13 mouse cellular contexts compared by ENCODE assay signal in genomic region chr2:181677755-181678098, GRCm38 (mm10). TPM values are rescaled to one million over a fixed set of nuclear protein-coding genes. Genes with fewer than 3 reads are reported as not detected.
DNase-seq lines count a peak whose midpoint lies in the region; ATAC-seq and TF ChIP-seq lines count a peak whose summit lies in the region.
"Had no signal": no experiment of that assay in that cellular context is flagged by ENCODE, and none has a peak within 500 bp of the region (broad histone marks: within the 10 kb centered on the region; RNA-seq: fewer than 3 reads in every experiment).

No protein-coding gene starts in this region.

- H3K4me3 ChIP-seq in liver, postnatal 0 days (ENCODE audit: low read depth, low read length) = no peak overlapping the region
- H3K4me3 ChIP-seq in liver, embryonic 11.5 days (ENCODE audit: low read depth, low read length) = no peak overlapping the region
- no peak overlapping the region for H3K4me3 ChIP-seq in kidney, embryonic 16.5 days (ENCODE audit: low read length)
- H3K4me3 ChIP-seq: erythroblast, embryonic 14.5 days; liver, embryonic 15.5 days had no signal

- H3K9ac ChIP-seq in liver, postnatal 0 days (replicated peaks) = no peak overlapping the region
- H3K9ac ChIP-seq in liver, embryonic 11.5 days (ENCODE audit: low read depth, low read length) = no peak overlapping the region
- 0 out of 2 replicates have a peak overlapping the region, but pooled peaks have one; percentile 22 for H3K9ac ChIP-seq in kidney, embryonic 16.5 days (replicated peaks; ENCODE audit: low read length)
- H3K9ac ChIP-seq: liver, embryonic 15.5 days had no signal

- H3K9me3 ChIP-seq in liver, postnatal 0 days (ENCODE audit: low read length) = no peaks in the 10 kb centered on the region
- no peaks in the 10 kb centered on the region for H3K9me3 ChIP-seq in liver, embryonic 11.5 days (ENCODE audit: control insufficient read depth, low read length)
- no peaks in the 10 kb centered on the region for H3K9me3 ChIP-seq in kidney, embryonic 16.5 days (ENCODE audit: low read length)
- H3K9me3 ChIP-seq: liver, embryonic 15.5 days had no signal

- ATAC-seq in liver, postnatal 0 days = no peak
- ATAC-seq in liver, embryonic 11.5 days (replicated peaks; ENCODE audit: low FRiP score) = no peak
- ATAC-seq in kidney, embryonic 16.5 days (ENCODE audit: low FRiP score, low TSS enrichment) = no peak

- H3K36me3 ChIP-seq in liver, postnatal 0 days (replicated peaks; ENCODE audit: insufficient read depth, low read length) = no peaks in the 10 kb centered on the region
- no peaks in the 10 kb centered on the region for H3K36me3 ChIP-seq in liver, embryonic 11.5 days (ENCODE audit: control insufficient read depth, insufficient read depth, low read length)
- no peaks in the 10 kb centered on the region for H3K36me3 ChIP-seq in kidney, embryonic 16.5 days (ENCODE audit: insufficient read depth, low read length)
- H3K36me3 ChIP-seq: liver, embryonic 15.5 days had no signal

- peaks cover 7% of the 10 kb centered on the region; the same call in 1 of the 2 replicates for H3K27me3 ChIP-seq in liver, postnatal 0 days (ENCODE audit: insufficient read depth, low read length)
- peaks cover 14% of the 10 kb centered on the region for H3K27me3 ChIP-seq in liver, embryonic 11.5 days (replicated peaks; ENCODE audit: control insufficient read depth, insufficient read depth, low read length)
- peaks cover 7% of the 10 kb centered on the region for H3K27me3 ChIP-seq in kidney, embryonic 16.5 days (ENCODE audit: insufficient read depth, low read length)

- H3K4me2 ChIP-seq in liver, postnatal 0 days (ENCODE audit: low read depth, low read length) = no peak overlapping the region
- H3K4me2 ChIP-seq in liver, embryonic 11.5 days = no peak overlapping the region
- H3K4me2 ChIP-seq in kidney, embryonic 16.5 days (replicated peaks; ENCODE audit: low read depth, low read length) = no peak overlapping the region
- H3K4me2 ChIP-seq: liver, embryonic 15.5 days had no signal

- TF ChIP-seq EP300 in liver, postnatal 0 days (IDR thresholded peaks at IDR 0.05; ENCODE audit: low read depth) = no peak

- H3K4me1 ChIP-seq in liver, postnatal 0 days (ENCODE audit: insufficient read depth) = peaks cover 17% of the 10 kb centered on the region
- H3K4me1 ChIP-seq in liver, embryonic 11.5 days (replicated peaks; ENCODE audit: control insufficient read depth, insufficient read depth, low read length) = peaks cover 16% of the 10 kb centered on the region
- H3K4me1 ChIP-seq in kidney, embryonic 16.5 days (ENCODE audit: insufficient read depth, low read length) = peaks cover 27% of the 10 kb centered on the region

- WGBS in liver, postnatal 0 days (ENCODE audit: insufficient replicate concordance) = 41% methylated on average over 3 of the region's 3 CpGs
- WGBS in liver, embryonic 11.5 days = 38% methylated on average over 3 of the region's 3 CpGs
- WGBS in kidney, embryonic 16.5 days = 58% methylated on average over 3 of the region's 3 CpGs

- DNase-seq in heart, adult 18-20 months = peak; percentile 32 to 56
- no peak for DNase-seq in heart, postnatal 4 days
- DNase-seq in liver, postnatal 0 days = no peak
- DNase-seq in liver, embryonic 11.5 days (ENCODE audit: low spot score) = no peak
- DNase-seq in lung, postnatal 25 days (ENCODE audit: low spot score) = peak; percentile 62
- no peak for DNase-seq in right cerebral cortex, adult 2 months (ENCODE audit: low spot score in 2 of 2)
- DNase-seq in embryo, embryonic 9.5 days (ENCODE audit: extremely low spot score) = no peak
- DNase-seq: cerebellum, adult 2 months; thymus, postnatal 25 days had no signal

- H3K27ac ChIP-seq in liver, postnatal 0 days (ENCODE audit: low read depth) = 0 out of 2 replicates have a peak overlapping the region, but pooled peaks have one; percentile 34
- no peak overlapping the region for H3K27ac ChIP-seq in liver, embryonic 11.5 days (ENCODE audit: low read depth, low read length)
- H3K27ac ChIP-seq in kidney, embryonic 16.5 days (ENCODE audit: low read length) = peak overlapping the region; percentile 63
- H3K27ac ChIP-seq: liver, embryonic 15.5 days had no signal

- TF ChIP-seq CTCF in liver, postnatal 0 days (IDR thresholded peaks at IDR 0.05; ENCODE audit: low read depth) = no peak

RNA-seq across cellular contexts. Expression of gene Tcea2, which starts 2.4 kb away (rescaled TPM):
- total RNA-seq in heart, adult 18-20 months (2021) = 1 to 10 TPM; 5.1 to 5.8 TPM
- total RNA-seq in heart, postnatal 4 days (2021) = 10 to 100 TPM in 1 of 2 experiments, 1 to 10 TPM in 1; 9.9 to 11.1 TPM
- 3.8 and 4.4 TPM in 2 replicates for polyA plus RNA-seq in liver, postnatal 0 days (2015; fragmentation: Nextera tagmentation; extraction: Ambion mirVana)
- polyA plus RNA-seq in liver, embryonic 11.5 days (2014; fragmentation: Nextera tagmentation; extraction: Ambion mirVana) = 8.1 and 12.1 TPM in 2 replicates
- polyA plus RNA-seq in kidney, embryonic 16.5 days (2015; fragmentation: Nextera tagmentation; extraction: Ambion mirVana) = 29.3 and 29.9 TPM in 2 replicates
- polyA plus RNA-seq: erythroblast, embryonic 14.5 days had no signal

RNA-seq across cellular contexts. Expression of gene Sox18, which starts 6.3 kb away (rescaled TPM):
- total RNA-seq in heart, adult 18-20 months (2021) = 10 to 100 TPM; 38.7 to 49.6 TPM
- total RNA-seq in heart, postnatal 4 days (2021) = 10 to 100 TPM; 75.9 to 80.3 TPM
- polyA plus RNA-seq in liver, postnatal 0 days (2015; fragmentation: Nextera tagmentation; extraction: Ambion mirVana) = 11.4 and 12.2 TPM in 2 replicates
- polyA plus RNA-seq in liver, embryonic 11.5 days (2014; fragmentation: Nextera tagmentation; extraction: Ambion mirVana) = 16.1 and 19.4 TPM in 2 replicates
- polyA plus RNA-seq in kidney, embryonic 16.5 days (2015; fragmentation: Nextera tagmentation; extraction: Ambion mirVana) = 61.6 and 65.2 TPM in 2 replicates

RNA-seq across cellular contexts. Expression of gene Rgs19, which starts 16.1 kb away (rescaled TPM):
- total RNA-seq in heart, adult 18-20 months (2021) = 1 to 10 TPM; 7.4 to 7.7 TPM
- total RNA-seq in heart, postnatal 4 days (2021) = 10 to 100 TPM; 11.3 to 15.8 TPM
- polyA plus RNA-seq in liver, postnatal 0 days (2015; fragmentation: Nextera tagmentation; extraction: Ambion mirVana) = 18.6 and 20.5 TPM in 2 replicates
- polyA plus RNA-seq in liver, embryonic 11.5 days (2014; fragmentation: Nextera tagmentation; extraction: Ambion mirVana) = 51.4 and 51.8 TPM in 2 replicates
- polyA plus RNA-seq in kidney, embryonic 16.5 days (2015; fragmentation: Nextera tagmentation; extraction: Ambion mirVana) = 67.7 and 72.1 TPM in 2 replicates

RNA-seq across cellular contexts. Expression of gene Lkaaear1, which starts 20.5 kb away (rescaled TPM):
- not detected for total RNA-seq in heart, adult 18-20 months (2021)
- not detected for total RNA-seq in heart, postnatal 4 days (2021)
- not detected in 2 replicates for polyA plus RNA-seq in liver, postnatal 0 days (2015; fragmentation: Nextera tagmentation; extraction: Ambion mirVana)
- not detected in 2 replicates for polyA plus RNA-seq in liver, embryonic 11.5 days (2014; fragmentation: Nextera tagmentation; extraction: Ambion mirVana)
- polyA plus RNA-seq in kidney, embryonic 16.5 days (2015; fragmentation: Nextera tagmentation; extraction: Ambion mirVana) = not detected in 2 replicates
- total RNA-seq: gastrocnemius, postnatal 14 days had no signal
- polyA plus RNA-seq: cerebellum, adult 2 months; erythroblast, embryonic 14.5 days; liver, embryonic 15.5 days had no signal

RNA-seq across cellular contexts. Expression of gene Gm29797, which starts 20.9 kb away (rescaled TPM):
- total RNA-seq in heart, adult 18-20 months (2021) = not detected
- total RNA-seq in heart, postnatal 4 days (2021) = not detected
- polyA plus RNA-seq in liver, postnatal 0 days (2015; fragmentation: Nextera tagmentation; extraction: Ambion mirVana) = not detected in 2 replicates
- polyA plus RNA-seq in liver, embryonic 11.5 days (2014; fragmentation: Nextera tagmentation; extraction: Ambion mirVana) = not detected in 2 replicates
- 0.21 and 0.49 TPM in 2 replicates for polyA plus RNA-seq in kidney, embryonic 16.5 days (2015; fragmentation: Nextera tagmentation; extraction: Ambion mirVana)
- total RNA-seq: gastrocnemius, postnatal 14 days had no signal
- polyA plus RNA-seq: erythroblast, embryonic 14.5 days; liver, embryonic 15.5 days had no signal

Comparison
In these comparisons a context has a peak if more than half of its experiments do, and no peak if none do; other contexts are left out.
1. DNase-seq: peak in heart, adult 18-20 months (2 of 2) and lung, postnatal 25 days (single experiment); none in heart, postnatal 4 days (single experiment), liver, postnatal 0 days (single experiment), liver, embryonic 11.5 days (single experiment), right cerebral cortex, adult 2 months (0 of 2) and embryo, embryonic 9.5 days (single experiment).